In the genomic region with DNA sequence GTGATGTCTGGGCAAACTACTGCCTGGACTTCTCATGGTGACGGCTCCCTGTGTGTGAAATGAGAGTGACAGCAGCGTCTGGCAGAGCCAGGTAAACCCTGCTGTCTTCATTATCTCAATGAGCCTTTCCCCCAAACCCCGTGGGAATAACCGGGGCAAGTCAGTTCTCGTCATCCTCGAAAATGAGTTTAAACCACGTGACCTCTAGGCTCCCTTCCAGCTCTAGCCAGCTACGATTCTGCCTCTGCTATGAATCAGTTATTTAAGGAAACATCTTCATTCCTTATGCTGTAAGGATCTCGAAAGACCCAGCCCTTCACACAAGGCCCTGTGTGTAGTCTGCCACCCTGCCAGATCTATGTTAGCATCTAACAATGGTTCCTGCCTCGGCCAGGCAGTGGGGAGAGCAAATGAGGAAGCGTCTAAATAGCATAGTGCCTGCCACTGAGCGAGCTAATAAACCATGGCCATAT, we compare ENCODE assay signal across 9 mouse cellular contexts. TPM values are rescaled to one million over a fixed set of nuclear protein-coding genes. Genes with fewer than 3 reads are reported as not detected.
DNase-seq lines count a peak whose midpoint lies in the region; ATAC-seq lines count a peak whose summit lies in the region.
"Had no signal": no experiment of that assay in that cellular context is flagged by ENCODE, and none has a peak within 500 bp of the region (broad histone marks: within the 10 kb centered on the region; RNA-seq: fewer than 3 reads in every experiment).

No protein-coding gene starts in this region.

- no peaks in the 10 kb centered on the region for H3K36me3 ChIP-seq in heart, embryonic 14.5 days (ENCODE audit: control insufficient read depth, insufficient read depth, low read length)
- H3K36me3 ChIP-seq in stomach, embryonic 16.5 days (ENCODE audit: control insufficient read depth, insufficient read depth, low read length), result no peaks in the 10 kb centered on the region

- peak overlapping the region; percentile 34 for H3K4me2 ChIP-seq in heart, embryonic 14.5 days (ENCODE audit: low read length)
- H3K4me2 ChIP-seq in stomach, embryonic 16.5 days (ENCODE audit: low read depth, low read length), result no peak overlapping the region

- peaks cover 20 to 30% of the 10 kb centered on the region in 2 experiments for H3K4me1 ChIP-seq in heart, embryonic 14.5 days (ENCODE audit: control insufficient read depth in 2 of 2, insufficient read depth in 2 of 2, low read length in 2 of 2)
- H3K4me1 ChIP-seq in stomach, embryonic 16.5 days (ENCODE audit: control insufficient read depth, insufficient read depth, low read length), result peaks cover 11% of the 10 kb centered on the region

- peak overlapping the region; percentile 26 for H3K9ac ChIP-seq in heart, embryonic 14.5 days (ENCODE audit: low read length)
- no peak overlapping the region for H3K9ac ChIP-seq in stomach, embryonic 16.5 days (ENCODE audit: low read length)

- 26% methylated on average over 12 of the region's 12 CpGs for WGBS in heart, embryonic 14.5 days
- WGBS in stomach, embryonic 16.5 days, result 53% methylated on average over 12 of the region's 12 CpGs

- 0 out of 2 replicates have a peak, but pooled peaks have one; percentile 35 for ATAC-seq in heart, embryonic 14.5 days (ENCODE audit: insufficient number of reproducible peaks, insufficient read depth, low FRiP score, low read depth)
- peak; percentile 29; the same call in 1 of the 2 replicates for ATAC-seq in stomach, embryonic 16.5 days (ENCODE audit: insufficient read depth, low FRiP score)
- ATAC-seq: hindbrain, embryonic 16.5 days had no signal

- no peaks in the 10 kb centered on the region for H3K27me3 ChIP-seq in heart, embryonic 14.5 days (ENCODE audit: control insufficient read depth, insufficient read depth, low read length)
- H3K27me3 ChIP-seq in stomach, embryonic 16.5 days (ENCODE audit: control insufficient read depth, insufficient read depth, low read length), result no peaks in the 10 kb centered on the region

- no peaks in the 10 kb centered on the region for H3K9me3 ChIP-seq in heart, embryonic 14.5 days (ENCODE audit: control insufficient read depth, low read length)
- H3K9me3 ChIP-seq in stomach, embryonic 16.5 days (replicated peaks; ENCODE audit: control insufficient read depth, low read length), result no peaks in the 10 kb centered on the region

- intact Hi-C loops in heart, postnatal 25 days (cut with DNase I), result no loop called here

- peak overlapping the region; percentile 71 to 76 for H3K27ac ChIP-seq in heart, embryonic 14.5 days (replicated peaks in 1 of 2; ENCODE audit: control insufficient read depth in 1 of 2, insufficient read depth in 1 of 2, low read depth in 2 of 2, low read length in 2 of 2)
- peak overlapping the region; percentile 81 for H3K27ac ChIP-seq in stomach, embryonic 16.5 days (ENCODE audit: low read length)

- no peak overlapping the region for H3K4me3 ChIP-seq in heart, embryonic 14.5 days (ENCODE audit: control insufficient read depth in 1 of 2, insufficient read depth in 1 of 2, low read depth in 1 of 2, low read length in 2 of 2)
- H3K4me3 ChIP-seq in stomach, embryonic 16.5 days (replicated peaks; ENCODE audit: low read length), result no peak overlapping the region

- DNase-seq in heart, adult 18-20 months, result peak; percentile 77 to 78
- no peak for DNase-seq in heart, postnatal 25 days (ENCODE audit: low spot score)
- peak; percentile 37 to 56 for DNase-seq in spleen, postnatal 36 days (ENCODE audit: low spot score in 2 of 2)
- DNase-seq in spleen, postnatal 4 days (ENCODE audit: low spot score in 2 of 2), result no peak
- DNase-seq in urinary bladder, postnatal 25 days (ENCODE audit: low spot score), result no peak
- no peak for DNase-seq in cerebellum, adult 9-10 months

RNA-seq across cellular contexts. Expression of a gene that starts 5.4 kb away (rescaled TPM):
- 10 to 100 TPM; 15.8 to 16.1 TPM for total RNA-seq in heart, adult 18-20 months (2021)
- 10 to 100 TPM; 18.2 to 20.6 TPM for total RNA-seq in heart, postnatal 25 days (2021)
- 21.0 and 21.4 TPM in 2 replicates for polyA plus RNA-seq in heart, embryonic 14.5 days (2014; fragmentation: Nextera tagmentation; extraction: Ambion mirVana)
- 15.8 and 16.0 TPM in 2 replicates for polyA plus RNA-seq in stomach, embryonic 16.5 days (2015; fragmentation: Nextera tagmentation; extraction: Ambion mirVana)

RNA-seq across cellular contexts. Expression of a gene that starts 21.4 kb away (rescaled TPM):
- 10 to 100 TPM; 25.8 TPM for total RNA-seq in heart, adult 18-20 months (2021)
- total RNA-seq in heart, postnatal 25 days (2021), result 10 to 100 TPM; 18.0 to 19.7 TPM
- 19.7 and 21.2 TPM in 2 replicates for polyA plus RNA-seq in heart, embryonic 14.5 days (2014; fragmentation: Nextera tagmentation; extraction: Ambion mirVana)
- 20.0 and 22.7 TPM in 2 replicates for polyA plus RNA-seq in stomach, embryonic 16.5 days (2015; fragmentation: Nextera tagmentation; extraction: Ambion mirVana)

RNA-seq across cellular contexts. Expression of a gene that starts 40.7 kb away (rescaled TPM):
- under 1 TPM; 0.17 to 0.90 TPM for total RNA-seq in heart, adult 18-20 months (2021)
- 1 to 10 TPM; 1.3 to 1.7 TPM for total RNA-seq in heart, postnatal 25 days (2021)
- polyA plus RNA-seq in heart, embryonic 14.5 days (2014; fragmentation: Nextera tagmentation; extraction: Ambion mirVana), result 1.0 and 2.2 TPM in 2 replicates
- polyA plus RNA-seq in stomach, embryonic 16.5 days (2015; fragmentation: Nextera tagmentation; extraction: Ambion mirVana), result 44.3 and 47.7 TPM in 2 replicates

Comparison
In these comparisons a context has a peak if more than half of its experiments do, and no peak if none do; other contexts are left out.
1. DNase-seq: peak in heart, adult 18-20 months (2 of 2) and spleen, postnatal 36 days (2 of 2); none in heart, postnatal 25 days (single experiment), spleen, postnatal 4 days (0 of 2), urinary bladder, postnatal 25 days (single experiment) and cerebellum, adult 9-10 months (single experiment).